Mouse (Mus musculus) left cerebral cortex, postnatal 10 days (tissue): Measurements from ENCODE around the gene Acer2. TPM values are rescaled to one million over a fixed set of nuclear protein-coding genes. Genes with fewer than 3 reads are reported as not detected.

Source experiments
- DNase-seq, 2 experiments: peaks; one replicate each; pipeline ENCODE4 v3.0.0; 2021 to 2022; ENCODE audit warnings: low spot score in 2 of 2, mixed read lengths in 1 of 2; ENCODE audit errors: extremely low spot score in 1 of 2
- intact Hi-C: fragments of 180-260 bp; cut with DNase I; formaldehyde crosslinking; loops from one replicate; pipeline ENCODE4 v1.15.1; 2025
- total RNA-seq, 2 experiments: library from RNA; stranded (reverse); gene quantifications; 2 replicates each; pipeline ENCODE4 v1.2.3; 2021

Acer2 gene
- total RNA-seq, 2 experiments from 2014 or later, result 3.0 to 5.3 TPM

GRCm38 (mm10) chr4:86884945-86885344 lies 10.7 kb downstream of the Acer2 start:
- DNase-seq, result peak in 1 of 2 experiments; percentile 32
- intact Hi-C loops, result loop anchor here (5.0 kb wide), 1 partner anchor 37 kb away; no protein-coding TSS in a partner anchor

GRCm38 (mm10) chr4:86885790-86886159 lies 11.6 kb downstream of the Acer2 start:
- DNase-seq, result no peak
- intact Hi-C loops, result loop anchor here (5.0 kb wide), 1 partner anchor 37 kb away; no protein-coding TSS in a partner anchor

- intact Hi-C loops, result loop anchor here (5.0 kb wide), 1 partner anchor 36 kb away; no protein-coding TSS in a partner anchor
These were observed 12.1 kb downstream of the Acer2 start for GRCm38 (mm10) chr4:86886160-86886878.

GRCm38 (mm10) chr4:86887879-86888278 lies 13.7 kb downstream of the Acer2 start:
- intact Hi-C loops, result loop anchor here (5.0 kb wide), 1 partner anchor 34 kb away; no protein-coding TSS in a partner anchor
- DNase-seq, result no peak

More at GRCm38 (mm10) chr4:86886160-86886878, 12.1 kb downstream of the Acer2 start:
- peak in 1 of 2 experiments; percentile 71 for DNase-seq

- no peak for DNase-seq
- intact Hi-C loops, result no loop called here
These were observed 23.2 kb downstream of the Acer2 start for GRCm38 (mm10) chr4:86897411-86897810.

GRCm38 (mm10) chr4:86898791-86899474 lies 24.7 kb downstream of the Acer2 start:
- DNase-seq, result no peak
- intact Hi-C loops, result no loop called here

GRCm38 (mm10) chr4:86902351-86902750 lies 28.2 kb downstream of the Acer2 start:
- intact Hi-C loops, result no loop called here
- DNase-seq, result no peak

- no peak for DNase-seq
- intact Hi-C loops, result no loop called here
These were observed 30.8 kb downstream of the Acer2 start for GRCm38 (mm10) chr4:86904969-86905368.

GRCm38 (mm10) chr4:86905869-86906268 lies 31.7 kb downstream of the Acer2 start:
- intact Hi-C loops, result no loop called here
- DNase-seq, result no peak

GRCm38 (mm10) chr4:86911576-86912341 lies 37.6 kb downstream of the Acer2 start:
- intact Hi-C loops, result no loop called here

GRCm38 (mm10) chr4:86912757-86913156 lies 38.6 kb downstream of the Acer2 start:
- intact Hi-C loops, result no loop called here
- no peak for DNase-seq

More at GRCm38 (mm10) chr4:86911576-86912341, 37.6 kb downstream of the Acer2 start:
- DNase-seq, result no peak

- intact Hi-C loops, result no loop called here
- DNase-seq, result no peak
These were observed 41.9 kb downstream of the Acer2 start for GRCm38 (mm10) chr4:86916062-86916461.

- intact Hi-C loops, result loop anchor here (5.0 kb wide), 1 partner anchor 36 kb away; no protein-coding TSS in a partner anchor
- no peak for DNase-seq
These were observed 49.4 kb downstream of the Acer2 start for GRCm38 (mm10) chr4:86923476-86924055.

GRCm38 (mm10) chr4:86924804-86925458 lies 50.7 kb downstream of the Acer2 start:
- intact Hi-C loops, result loop anchor here (5.0 kb wide), 1 partner anchor 38 kb away; no protein-coding TSS in a partner anchor

GRCm38 (mm10) chr4:86926997-86927396 lies 52.8 kb downstream of the Acer2 start:
- no peak for DNase-seq
- intact Hi-C loops, result no loop called here

More at GRCm38 (mm10) chr4:86924804-86925458, 50.7 kb downstream of the Acer2 start:
- DNase-seq, result peak; percentile 74

- intact Hi-C loops, result no loop called here
These were observed 56.0 kb downstream of the Acer2 start for GRCm38 (mm10) chr4:86930101-86930635.

GRCm38 (mm10) chr4:86930636-86931456 lies 56.6 kb downstream of the Acer2 start:
- peak; percentile 22 to 41 for DNase-seq
- intact Hi-C loops, result no loop called here

More at GRCm38 (mm10) chr4:86930101-86930635, 56.0 kb downstream of the Acer2 start:
- peak in 1 of 2 experiments; percentile 32 for DNase-seq
